Mouse (Mus musculus) erythroblast, embryonic 14.5 days (primary cell): ENCODE data around the gene Gpc6.

Experiments
- GATA1 ChIP-seq: IDR thresholded peaks from 2 replicates; pipeline ENCODE4 v1.6.1; 2012; ENCODE audit warnings: low read length, inconsistent platforms, mixed read lengths
- TAL1 ChIP-seq: IDR thresholded peaks from 3 replicates; pipeline ENCODE4 v1.6.1; 2012; ENCODE audit warnings: low read length, inconsistent platforms, mixed read lengths

GRCm38 (mm10) chr14:117146665-117147064 lies 221.6 kb downstream of the Gpc6 start:
- no peak for TF ChIP-seq GATA1
- no peak for TF ChIP-seq TAL1
